Mouse (Mus musculus): ENCODE data around the gene Gm42906. TPM values are rescaled to one million over a fixed set of nuclear protein-coding genes. Genes with fewer than 3 reads are reported as not detected.

Gene Gm42906
- polyA plus RNA-seq, 1 experiment from 2014 or later, result not detected

- H3K27ac ChIP-seq (ENCODE audit: low read length), result no peak overlapping the region
- no peak overlapping the region for H3K4me2 ChIP-seq (ENCODE audit: low read depth, low read length)
- no peaks in the 10 kb centered on the region for H3K27me3 ChIP-seq (ENCODE audit: control insufficient read depth, insufficient read depth, low read depth, low read length)
- ATAC-seq (ENCODE audit: low read depth), result no peak
- WGBS, result 86% methylated on average over 2 of the region's 2 CpGs
- H3K9me3 ChIP-seq (ENCODE audit: control insufficient read depth, low read length), result no peaks in the 10 kb centered on the region
- no peaks in the 10 kb centered on the region for H3K4me1 ChIP-seq (replicated peaks; ENCODE audit: control insufficient read depth, insufficient read depth, low read length)
- no peaks in the 10 kb centered on the region for H3K36me3 ChIP-seq (ENCODE audit: control insufficient read depth, insufficient read depth, low read length)
- no peak overlapping the region for H3K9ac ChIP-seq (ENCODE audit: low read length)
- H3K4me3 ChIP-seq (ENCODE audit: low read length), result no peak overlapping the region
Observed at GRCm38 (mm10) chr5:151400557-151400944, 27.4 kb downstream of the Gm42906 start.

- Histone ChIP-seq H3K9me3 (ENCODE audit: control insufficient read depth, low read length) (no peaks in the 10 kb centered on the region), H3K9ac (ENCODE audit: low read length) (no peak overlapping the region), H3K4me1 (replicated peaks; ENCODE audit: control insufficient read depth, insufficient read depth, low read length) (peaks cover 4% of the 10 kb centered on the region), H3K27ac (ENCODE audit: low read length) (no peak overlapping the region), H3K4me2 (ENCODE audit: low read depth, low read length) (no peak overlapping the region), H3K36me3 (ENCODE audit: control insufficient read depth, insufficient read depth, low read length) (no peaks in the 10 kb centered on the region), H3K4me3 (ENCODE audit: low read length) (no peak overlapping the region), H3K27me3 (ENCODE audit: control insufficient read depth, insufficient read depth, low read depth, low read length) (no peaks in the 10 kb centered on the region)
- ATAC-seq (ENCODE audit: low read depth), result no peak
- 63% methylated on average over 7 of the region's 7 CpGs for WGBS
Observed at GRCm38 (mm10) chr5:151399918-151400556, 27.9 kb downstream of the Gm42906 start.

- no peaks in the 10 kb centered on the region for H3K27me3 ChIP-seq (ENCODE audit: control insufficient read depth, insufficient read depth, low read depth, low read length)
- ATAC-seq (ENCODE audit: low read depth), result no peak
Observed at GRCm38 (mm10) chr5:151396119-151396518, 31.8 kb downstream of the Gm42906 start.

GRCm38 (mm10) chr5:151394690-151395089 lies 33.3 kb downstream of the Gm42906 start:
- no peaks in the 10 kb centered on the region for H3K9me3 ChIP-seq (ENCODE audit: control insufficient read depth, low read length)

More at GRCm38 (mm10) chr5:151396119-151396518, 31.8 kb downstream of the Gm42906 start:
- Histone ChIP-seq H3K4me1 (replicated peaks; ENCODE audit: control insufficient read depth, insufficient read depth, low read length) (peaks cover 18% of the 10 kb centered on the region), H3K9me3 (ENCODE audit: control insufficient read depth, low read length) (no peaks in the 10 kb centered on the region), H3K4me3 (ENCODE audit: low read length) (no peak overlapping the region), H3K4me2 (ENCODE audit: low read depth, low read length) (no peak overlapping the region), H3K9ac (ENCODE audit: low read length) (no peak overlapping the region), H3K36me3 (ENCODE audit: control insufficient read depth, insufficient read depth, low read length) (no peaks in the 10 kb centered on the region), H3K27ac (ENCODE audit: low read length) (no peak overlapping the region)
- WGBS, result 63% methylated on average over 4 of the region's 4 CpGs

GRCm38 (mm10) chr5:151393821-151394662 lies 33.9 kb downstream of the Gm42906 start:
- ATAC-seq (ENCODE audit: low read depth), result peak; percentile 89
- Histone ChIP-seq H3K9me3 (ENCODE audit: control insufficient read depth, low read length) (no peaks in the 10 kb centered on the region), H3K4me1 (replicated peaks; ENCODE audit: control insufficient read depth, insufficient read depth, low read length) (peaks cover 18% of the 10 kb centered on the region), H3K9ac (ENCODE audit: low read length) (no peak overlapping the region), H3K4me2 (ENCODE audit: low read depth, low read length) (no peak overlapping the region), H3K27me3 (ENCODE audit: control insufficient read depth, insufficient read depth, low read depth, low read length) (no peaks in the 10 kb centered on the region), H3K4me3 (ENCODE audit: low read length) (no peak overlapping the region), H3K27ac (ENCODE audit: low read length) (peak overlapping the region; percentile 83), H3K36me3 (ENCODE audit: control insufficient read depth, insufficient read depth, low read length) (no peaks in the 10 kb centered on the region)
- 27% methylated on average over 7 of the region's 7 CpGs for WGBS

More at GRCm38 (mm10) chr5:151394690-151395089, 33.3 kb downstream of the Gm42906 start:
- peak; percentile 61 for ATAC-seq (ENCODE audit: low read depth)
- H3K4me3 ChIP-seq (ENCODE audit: low read length), result no peak overlapping the region
- no peak overlapping the region for H3K4me2 ChIP-seq (ENCODE audit: low read depth, low read length)
- H3K27me3 ChIP-seq (ENCODE audit: control insufficient read depth, insufficient read depth, low read depth, low read length), result no peaks in the 10 kb centered on the region
- H3K9ac ChIP-seq (ENCODE audit: low read length), result no peak overlapping the region
- 14% methylated on average over 5 of the region's 5 CpGs for WGBS
- peaks cover 18% of the 10 kb centered on the region for H3K4me1 ChIP-seq (replicated peaks; ENCODE audit: control insufficient read depth, insufficient read depth, low read length)
- peak overlapping the region; percentile 83 for H3K27ac ChIP-seq (ENCODE audit: low read length)
- H3K36me3 ChIP-seq (ENCODE audit: control insufficient read depth, insufficient read depth, low read length), result no peaks in the 10 kb centered on the region

GRCm38 (mm10) chr5:151389827-151390226 lies 38.1 kb downstream of the Gm42906 start:
- H3K4me1 ChIP-seq (replicated peaks; ENCODE audit: control insufficient read depth, insufficient read depth, low read length), result peaks cover 12% of the 10 kb centered on the region
- no peaks in the 10 kb centered on the region for H3K27me3 ChIP-seq (ENCODE audit: control insufficient read depth, insufficient read depth, low read depth, low read length)
- no peak overlapping the region for H3K4me2 ChIP-seq (ENCODE audit: low read depth, low read length)
- no peak for ATAC-seq (ENCODE audit: low read depth)
- no peak overlapping the region for H3K4me3 ChIP-seq (ENCODE audit: low read length)
- no peak overlapping the region for H3K27ac ChIP-seq (ENCODE audit: low read length)
- no peaks in the 10 kb centered on the region for H3K36me3 ChIP-seq (ENCODE audit: control insufficient read depth, insufficient read depth, low read length)
- no peak overlapping the region for H3K9ac ChIP-seq (ENCODE audit: low read length)
- no peaks in the 10 kb centered on the region for H3K9me3 ChIP-seq (ENCODE audit: control insufficient read depth, low read length)
- WGBS, result 46% methylated on average over 1 of the region's 1 CpGs

GRCm38 (mm10) chr5:151379896-151380295 lies 48.1 kb downstream of the Gm42906 start:
- H3K27me3 ChIP-seq (ENCODE audit: control insufficient read depth, insufficient read depth, low read depth, low read length), result no peaks in the 10 kb centered on the region
- 76% methylated on average over 2 of the region's 2 CpGs for WGBS
- no peak overlapping the region for H3K4me2 ChIP-seq (ENCODE audit: low read depth, low read length)
- no peak overlapping the region for H3K9ac ChIP-seq (ENCODE audit: low read length)
- no peak overlapping the region for H3K27ac ChIP-seq (ENCODE audit: low read length)
- no peak overlapping the region for H3K4me3 ChIP-seq (ENCODE audit: low read length)
- H3K4me1 ChIP-seq (replicated peaks; ENCODE audit: control insufficient read depth, insufficient read depth, low read length), result no peaks in the 10 kb centered on the region
- ATAC-seq (ENCODE audit: low read depth), result no peak
- H3K9me3 ChIP-seq (ENCODE audit: control insufficient read depth, low read length), result no peaks in the 10 kb centered on the region
- no peaks in the 10 kb centered on the region for H3K36me3 ChIP-seq (ENCODE audit: control insufficient read depth, insufficient read depth, low read length)

- no peak overlapping the region for H3K9ac ChIP-seq (ENCODE audit: low read length)
- WGBS, result 88% methylated on average over 2 of the region's 2 CpGs
- no peak overlapping the region for H3K27ac ChIP-seq (ENCODE audit: low read length)
- no peaks in the 10 kb centered on the region for H3K27me3 ChIP-seq (ENCODE audit: control insufficient read depth, insufficient read depth, low read depth, low read length)
- H3K4me1 ChIP-seq (replicated peaks; ENCODE audit: control insufficient read depth, insufficient read depth, low read length), result no peaks in the 10 kb centered on the region
- H3K4me3 ChIP-seq (ENCODE audit: low read length), result no peak overlapping the region
- H3K4me2 ChIP-seq (ENCODE audit: low read depth, low read length), result no peak overlapping the region
- H3K9me3 ChIP-seq (ENCODE audit: control insufficient read depth, low read length), result no peaks in the 10 kb centered on the region
- ATAC-seq (ENCODE audit: low read depth), result no peak
- no peaks in the 10 kb centered on the region for H3K36me3 ChIP-seq (ENCODE audit: control insufficient read depth, insufficient read depth, low read length)
Observed at GRCm38 (mm10) chr5:151379210-151379609, 48.8 kb downstream of the Gm42906 start.

- no peaks in the 10 kb centered on the region for H3K27me3 ChIP-seq (ENCODE audit: control insufficient read depth, insufficient read depth, low read depth, low read length)
- H3K9me3 ChIP-seq (ENCODE audit: control insufficient read depth, low read length), result no peaks in the 10 kb centered on the region
- H3K4me2 ChIP-seq (ENCODE audit: low read depth, low read length), result no peak overlapping the region
- ATAC-seq (ENCODE audit: low read depth), result no peak
- H3K4me1 ChIP-seq (replicated peaks; ENCODE audit: control insufficient read depth, insufficient read depth, low read length), result no peaks in the 10 kb centered on the region
- no peak overlapping the region for H3K27ac ChIP-seq (ENCODE audit: low read length)
- H3K36me3 ChIP-seq (ENCODE audit: control insufficient read depth, insufficient read depth, low read length), result no peaks in the 10 kb centered on the region
- H3K4me3 ChIP-seq (ENCODE audit: low read length), result no peak overlapping the region
- H3K9ac ChIP-seq (ENCODE audit: low read length), result no peak overlapping the region
- WGBS, result 73% methylated on average over 4 of the region's 4 CpGs
Observed at GRCm38 (mm10) chr5:151376931-151377330, 51.0 kb downstream of the Gm42906 start.

All from lung, embryonic 16.5 days (tissue).